Mouse (Mus musculus) gonadal fat pad, adult 2 months (tissue): ENCODE results near the gene Glp1r. TPM values are rescaled to one million over a fixed set of nuclear protein-coding genes. Genes with fewer than 3 reads are reported as not detected.

Experiments used
- polyA plus RNA-seq: library from polyadenylated mRNA; depleted of rRNA; stranded (reverse); fragments of >200 nt; gene quantifications from 2 replicates; pipeline ENCODE4 v1.2.3, GENCODE M21; 2012; rRNA removed

Glp1r gene
- polyA plus RNA-seq, 1 experiment = 0.08 TPM

Other genes with a start within 250 kb of the Glp1r start
- gene Umodl1, start 52.8 kb downstream of the Glp1r start, polyA plus RNA-seq = 0.06 TPM in 1 of 2 replicates, not detected in the other
- 12.0 and 12.7 TPM in 2 replicates for gene Abcg1, start 155.9 kb downstream of the Glp1r start, polyA plus RNA-seq
- 0.84 and 1.3 TPM in 2 replicates for gene Tff3, start 227.8 kb downstream of the Glp1r start, polyA plus RNA-seq
- gene Tff2, start 242.5 kb downstream of the Glp1r start, polyA plus RNA-seq = 0.31 TPM in 1 of 2 replicates, not detected in the other